Mouse (Mus musculus) neural tube, embryonic 13.5 days (tissue): ENCODE data around the gene Adgrl3. TPM values are rescaled to one million over a fixed set of nuclear protein-coding genes. Genes with fewer than 3 reads are reported as not detected.

Experiments used
- ATAC-seq: fragments of 200-750 bp; cut with Nextera tagmentation; 2 replicates; pipeline ENCODE4 v1.8.0; 2017; ENCODE audit warnings: low read depth, mild to moderate bottlenecking, moderate TSS enrichment, moderate library complexity
- H3K27ac ChIP-seq: fragments of 300-500 bp; sonication (generic); replicated peaks from 2 replicates; pipeline ENCODE4 v1.5.1; 2015; ENCODE audit warnings: moderate library complexity, mild to moderate bottlenecking, inconsistent platforms
- H3K27me3 ChIP-seq: fragments of 300-500 bp; sonication (generic); 2 replicates; pipeline ENCODE4 v1.6.1; 2015; ENCODE audit warnings: mild to moderate bottlenecking, inconsistent platforms
- H3K36me3 ChIP-seq: fragments of 300-500 bp; sonication (generic); 2 replicates; pipeline ENCODE4 v1.6.1; 2015; ENCODE audit warnings: mild to moderate bottlenecking, inconsistent platforms
- H3K4me1 ChIP-seq: fragments of 300-500 bp; sonication (generic); replicated peaks from 2 replicates; pipeline ENCODE4 v1.6.1; 2015; ENCODE audit warnings: inconsistent platforms
- H3K4me2 ChIP-seq: fragments of 300-500 bp; sonication (generic); 2 replicates; pipeline ENCODE4 v1.6.1; 2015; ENCODE audit warnings: inconsistent platforms, mild to moderate bottlenecking, moderate library complexity
- H3K4me3 ChIP-seq: fragments of 300-500 bp; sonication (generic); 2 replicates; pipeline ENCODE4 v1.5.1; 2015; ENCODE audit warnings: mild to moderate bottlenecking, inconsistent platforms
- H3K9ac ChIP-seq: fragments of 300-500 bp; sonication (generic); 2 replicates; pipeline ENCODE4 v1.6.1; 2015; ENCODE audit warnings: moderate library complexity, mild to moderate bottlenecking, inconsistent platforms
- H3K9me3 ChIP-seq: fragments of 300-500 bp; sonication (generic); 2 replicates; pipeline ENCODE4 v1.6.1; 2016; ENCODE audit warnings: inconsistent platforms
- WGBS: fragments of 180-500 bp; shearing (Covaris S2); methylation state at CpG from one replicate; pipeline ENCODE4 v1.1.7; 2015; 5-methylcytosine and 5-hydroxymethylcytosine counted together
- polyA plus RNA-seq: library from polyadenylated mRNA; unstranded; fragments of >200 nt; fragmentation: Nextera tagmentation; extraction: Ambion mirVana; gene quantifications from 2 replicates; pipeline ENCODE4 v1.2.1, GENCODE M21; 2015

The Adgrl3 gene
- polyA plus RNA-seq, 1 experiment from 2014 or later, result 47.4 TPM

- Histone ChIP-seq H3K4me2 (no peak overlapping the region), H3K27me3 (no peaks in the 10 kb centered on the region), H3K9ac (no peak overlapping the region), H3K4me3 (no peak overlapping the region), H3K27ac (no peak overlapping the region), H3K4me1 (0 out of 2 replicates have a peak, but pooled peaks cover 3% of the 10 kb centered on the region), H3K36me3 (no peaks in the 10 kb centered on the region), H3K9me3 (no peaks in the 10 kb centered on the region)
- no peak for ATAC-seq
- 87% methylated on average over 4 of the region's 4 CpGs for WGBS
These were observed 26.2 kb downstream of the Adgrl3 start for GRCm38 (mm10) chr5:81046128-81046527.

GRCm38 (mm10) chr5:81054628-81055027, 34.7 kb downstream of the Adgrl3 start:
- H3K36me3 ChIP-seq, result no peaks in the 10 kb centered on the region
- no peaks in the 10 kb centered on the region for H3K9me3 ChIP-seq
- no peak overlapping the region for H3K4me2 ChIP-seq
- peaks cover 13% of the 10 kb centered on the region for H3K4me1 ChIP-seq
- 0 out of 2 replicates have a peak, but pooled peaks have one; percentile 40 for ATAC-seq
- 24% methylated on average over 4 of the region's 4 CpGs for WGBS
- no peak overlapping the region for H3K4me3 ChIP-seq
- no peaks in the 10 kb centered on the region for H3K27me3 ChIP-seq
- H3K27ac ChIP-seq, result no peak overlapping the region
- no peak overlapping the region for H3K9ac ChIP-seq

GRCm38 (mm10) chr5:81055253-81055652, 35.3 kb downstream of the Adgrl3 start:
- no peaks in the 10 kb centered on the region for H3K27me3 ChIP-seq
- no peak overlapping the region for H3K9ac ChIP-seq
- no peak overlapping the region for H3K4me3 ChIP-seq
- H3K9me3 ChIP-seq, result no peaks in the 10 kb centered on the region
- ATAC-seq, result no peak
- H3K27ac ChIP-seq, result no peak overlapping the region
- peaks cover 18% of the 10 kb centered on the region for H3K4me1 ChIP-seq
- 59% methylated on average over 2 of the region's 2 CpGs for WGBS
- H3K4me2 ChIP-seq, result no peak overlapping the region
- no peaks in the 10 kb centered on the region for H3K36me3 ChIP-seq

GRCm38 (mm10) chr5:81058122-81058521, 38.2 kb downstream of the Adgrl3 start:
- Histone ChIP-seq H3K27me3 (no peaks in the 10 kb centered on the region), H3K4me2 (no peak overlapping the region), H3K4me3 (no peak overlapping the region), H3K27ac (no peak overlapping the region), H3K36me3 (no peaks in the 10 kb centered on the region), H3K4me1 (peaks cover 35% of the 10 kb centered on the region), H3K9ac (no peak overlapping the region), H3K9me3 (no peaks in the 10 kb centered on the region)
- WGBS, result 77% methylated on average over 2 of the region's 2 CpGs
- no peak for ATAC-seq

GRCm38 (mm10) chr5:81060950-81061349, 41.0 kb downstream of the Adgrl3 start:
- no peak overlapping the region for H3K4me2 ChIP-seq
- no peak for ATAC-seq
- WGBS, result 12% methylated on average over 2 of the region's 2 CpGs
- no peak overlapping the region for H3K9ac ChIP-seq
- no peaks in the 10 kb centered on the region for H3K36me3 ChIP-seq
- H3K4me1 ChIP-seq, result peaks cover 25% of the 10 kb centered on the region
- H3K27me3 ChIP-seq, result no peaks in the 10 kb centered on the region
- no peak overlapping the region for H3K4me3 ChIP-seq
- H3K27ac ChIP-seq, result no peak overlapping the region
- H3K9me3 ChIP-seq, result no peaks in the 10 kb centered on the region

GRCm38 (mm10) chr5:81061386-81061785, 41.4 kb downstream of the Adgrl3 start:
- H3K4me3 ChIP-seq, result no peak overlapping the region
- no peak overlapping the region for H3K4me2 ChIP-seq
- no peaks in the 10 kb centered on the region for H3K36me3 ChIP-seq
- peaks cover 25% of the 10 kb centered on the region for H3K4me1 ChIP-seq
- H3K9ac ChIP-seq, result no peak overlapping the region
- H3K9me3 ChIP-seq, result no peaks in the 10 kb centered on the region
- no peak overlapping the region for H3K27ac ChIP-seq
- H3K27me3 ChIP-seq, result no peaks in the 10 kb centered on the region
- ATAC-seq, result peak; percentile 70

- Histone ChIP-seq H3K27ac (no peak overlapping the region), H3K27me3 (no peaks in the 10 kb centered on the region), H3K36me3 (no peaks in the 10 kb centered on the region), H3K9ac (no peak overlapping the region), H3K4me2 (no peak overlapping the region), H3K4me3 (no peak overlapping the region), H3K4me1 (peaks cover 36% of the 10 kb centered on the region), H3K9me3 (no peaks in the 10 kb centered on the region)
- ATAC-seq, result no peak
- WGBS, result 58% methylated on average over 2 of the region's 2 CpGs
These were observed 44.1 kb downstream of the Adgrl3 start for GRCm38 (mm10) chr5:81064026-81064425.

GRCm38 (mm10) chr5:81068173-81068572, 48.2 kb downstream of the Adgrl3 start:
- no peak overlapping the region for H3K27ac ChIP-seq
- H3K4me3 ChIP-seq, result no peak overlapping the region
- 67% methylated on average over 6 of the region's 6 CpGs for WGBS
- no peak overlapping the region for H3K4me2 ChIP-seq
- no peaks in the 10 kb centered on the region for H3K36me3 ChIP-seq
- H3K9me3 ChIP-seq, result no peaks in the 10 kb centered on the region
- ATAC-seq, result no peak
- no peaks in the 10 kb centered on the region for H3K27me3 ChIP-seq
- H3K4me1 ChIP-seq, result peaks cover 23% of the 10 kb centered on the region; the same call in 1 of the 2 replicates
- no peak overlapping the region for H3K9ac ChIP-seq

- no peaks in the 10 kb centered on the region for H3K27me3 ChIP-seq
- ATAC-seq, result no peak
- 61% methylated on average over 4 of the region's 4 CpGs for WGBS
- no peak overlapping the region for H3K4me2 ChIP-seq
- H3K36me3 ChIP-seq, result no peaks in the 10 kb centered on the region
- no peaks in the 10 kb centered on the region for H3K9me3 ChIP-seq
- H3K9ac ChIP-seq, result no peak overlapping the region
- H3K4me3 ChIP-seq, result no peak overlapping the region
- no peak overlapping the region for H3K27ac ChIP-seq
- H3K4me1 ChIP-seq, result peaks cover 23% of the 10 kb centered on the region; the same call in 1 of the 2 replicates
These were observed 48.9 kb downstream of the Adgrl3 start for GRCm38 (mm10) chr5:81068839-81069238.

- H3K36me3 ChIP-seq, result no peaks in the 10 kb centered on the region
- no peaks in the 10 kb centered on the region for H3K9me3 ChIP-seq
- H3K27ac ChIP-seq, result no peak overlapping the region
- ATAC-seq, result no peak
- no peaks in the 10 kb centered on the region for H3K27me3 ChIP-seq
- no peak overlapping the region for H3K4me2 ChIP-seq
- peaks cover 29% of the 10 kb centered on the region for H3K4me1 ChIP-seq
- H3K4me3 ChIP-seq, result no peak overlapping the region
- H3K9ac ChIP-seq, result no peak overlapping the region
- WGBS, result 75% methylated on average over 5 of the region's 5 CpGs
These were observed 53.0 kb downstream of the Adgrl3 start for GRCm38 (mm10) chr5:81072888-81073287.

GRCm38 (mm10) chr5:81073875-81074274, 53.9 kb downstream of the Adgrl3 start:
- H3K36me3 ChIP-seq, result no peaks in the 10 kb centered on the region
- H3K4me1 ChIP-seq, result peaks cover 25% of the 10 kb centered on the region
- H3K27ac ChIP-seq, result no peak overlapping the region
- 80% methylated on average over 1 of the region's 1 CpGs for WGBS
- ATAC-seq, result no peak
- H3K9ac ChIP-seq, result no peak overlapping the region
- no peaks in the 10 kb centered on the region for H3K27me3 ChIP-seq
- H3K4me2 ChIP-seq, result no peak overlapping the region
- no peaks in the 10 kb centered on the region for H3K9me3 ChIP-seq
- H3K4me3 ChIP-seq, result no peak overlapping the region

- WGBS, result 68% methylated on average over 5 of the region's 5 CpGs
- Histone ChIP-seq H3K27me3 (no peaks in the 10 kb centered on the region), H3K4me3 (no peak overlapping the region), H3K9me3 (no peaks in the 10 kb centered on the region), H3K36me3 (no peaks in the 10 kb centered on the region), H3K27ac (no peak overlapping the region), H3K9ac (no peak overlapping the region), H3K4me2 (no peak overlapping the region), H3K4me1 (peaks cover 23% of the 10 kb centered on the region)
- no peak for ATAC-seq
These were observed 56.4 kb downstream of the Adgrl3 start for GRCm38 (mm10) chr5:81076377-81076776.

GRCm38 (mm10) chr5:81077031-81077430, 57.1 kb downstream of the Adgrl3 start:
- no peaks in the 10 kb centered on the region for H3K9me3 ChIP-seq
- no peak; the same call in 1 of the 2 replicates for ATAC-seq
- H3K27ac ChIP-seq, result no peak overlapping the region
- peaks cover 20% of the 10 kb centered on the region for H3K4me1 ChIP-seq
- WGBS, result 88% methylated on average over 7 of the region's 7 CpGs
- no peaks in the 10 kb centered on the region for H3K27me3 ChIP-seq
- no peak overlapping the region for H3K4me2 ChIP-seq
- H3K9ac ChIP-seq, result no peak overlapping the region
- H3K4me3 ChIP-seq, result no peak overlapping the region
- H3K36me3 ChIP-seq, result no peaks in the 10 kb centered on the region
